Mouse (Mus musculus) embryo, embryonic 11.5 days (tissue): ENCODE data around the gene Rbpj.

Source experiments
- DNase-seq: peaks from one replicate; pipeline ENCODE4 v3.0.0-alpha.2; 2012; ENCODE audit warnings: low read depth, low spot score

Gene Rbpj

DNA sequence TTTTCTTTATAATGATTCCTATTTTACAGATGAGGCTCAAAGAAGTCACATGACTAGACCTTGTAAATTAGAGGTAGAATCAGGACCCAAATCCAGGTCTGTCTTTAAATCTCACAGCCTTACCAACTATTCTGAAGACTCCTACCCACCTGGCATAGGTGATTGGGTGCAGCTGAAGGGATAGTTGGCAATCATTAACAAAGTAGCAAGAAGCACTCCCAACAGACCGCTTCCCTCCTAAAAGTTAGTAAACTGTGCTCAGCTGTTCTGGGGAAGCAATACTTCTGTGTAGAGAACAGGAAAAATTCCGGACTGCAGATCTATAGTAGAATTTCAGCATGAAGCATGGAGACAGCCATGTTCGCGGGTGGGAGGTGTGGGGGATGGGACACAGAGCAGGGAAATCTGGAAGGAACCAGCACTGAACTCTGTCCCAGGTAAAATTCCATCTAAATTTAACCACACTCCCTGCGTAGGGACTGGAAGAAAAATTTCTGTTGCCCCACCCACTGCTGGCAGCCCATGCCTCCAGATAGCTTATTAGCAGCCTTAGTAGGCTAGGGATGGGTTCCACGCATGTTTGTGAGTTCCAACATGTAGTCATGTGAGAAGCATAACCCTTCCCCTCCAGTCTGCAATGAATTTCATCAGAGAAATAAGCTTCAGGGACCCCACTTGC, 3.3 kb downstream of the Rbpj start:
- no peak for DNase-seq

DNA sequence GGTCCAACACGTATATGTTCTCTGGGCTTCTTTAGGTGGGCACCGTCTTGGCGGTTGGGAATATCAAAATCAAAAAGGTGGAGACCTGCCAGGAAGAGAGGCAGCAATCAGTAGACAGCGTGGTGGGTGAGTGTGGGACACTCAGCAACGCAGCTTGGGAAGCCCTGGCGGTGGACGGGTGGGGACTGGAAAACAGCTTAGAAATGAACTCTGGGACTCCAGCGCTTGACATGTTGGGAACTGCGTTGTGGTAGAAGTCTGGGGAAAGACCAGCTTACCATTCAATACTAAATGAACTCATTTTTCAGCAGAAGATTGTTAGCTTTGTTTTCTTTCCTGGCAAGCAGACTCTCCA, 3.8 kb downstream of the Rbpj start:
- no peak for DNase-seq

DNA sequence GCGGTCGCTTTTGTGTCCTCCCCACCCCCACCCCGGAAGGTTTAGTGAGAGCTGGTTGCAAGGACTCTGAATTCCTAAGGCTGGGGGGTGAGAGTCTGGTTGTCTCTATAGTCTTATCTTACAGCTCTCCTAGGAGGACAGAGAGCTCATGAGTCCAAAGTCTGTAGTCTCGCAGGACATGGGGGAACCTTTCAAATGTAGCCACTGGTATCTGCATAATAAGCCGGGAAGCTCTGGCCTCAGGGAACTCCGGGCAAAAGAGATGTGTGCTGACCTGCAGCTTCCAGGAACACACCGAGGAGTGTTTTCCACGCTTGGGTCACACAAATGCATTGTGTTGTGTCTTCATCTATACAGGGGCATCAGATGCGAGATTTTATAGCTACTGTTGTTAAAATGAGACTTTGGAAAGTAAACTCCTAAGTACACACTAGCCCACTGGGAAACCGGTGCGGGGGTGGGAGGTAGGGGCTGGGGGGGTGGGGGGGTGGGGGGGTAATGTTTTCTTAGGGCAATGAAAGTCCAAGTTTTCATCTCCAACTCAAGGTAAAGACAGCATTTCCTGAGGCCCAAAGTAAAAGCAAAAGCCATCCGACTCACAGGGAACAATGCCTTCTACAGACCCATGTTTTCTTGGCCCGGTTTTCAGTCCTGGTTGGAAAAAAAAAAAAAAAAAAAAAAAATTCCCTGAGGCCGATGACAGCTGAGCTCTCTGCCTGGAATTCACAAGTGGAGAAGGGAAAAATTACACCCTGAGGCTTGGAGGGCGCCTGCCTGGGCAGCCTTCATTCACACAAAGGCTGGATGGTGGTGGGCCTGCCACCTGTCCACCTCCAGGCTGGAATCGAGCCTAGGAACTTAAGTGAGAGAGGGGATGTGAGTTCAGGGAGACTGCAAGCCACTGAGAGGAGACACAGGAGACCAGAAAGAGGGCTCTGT, 4.5 kb downstream of the Rbpj start:
- DNase-seq, result no peak

DNA sequence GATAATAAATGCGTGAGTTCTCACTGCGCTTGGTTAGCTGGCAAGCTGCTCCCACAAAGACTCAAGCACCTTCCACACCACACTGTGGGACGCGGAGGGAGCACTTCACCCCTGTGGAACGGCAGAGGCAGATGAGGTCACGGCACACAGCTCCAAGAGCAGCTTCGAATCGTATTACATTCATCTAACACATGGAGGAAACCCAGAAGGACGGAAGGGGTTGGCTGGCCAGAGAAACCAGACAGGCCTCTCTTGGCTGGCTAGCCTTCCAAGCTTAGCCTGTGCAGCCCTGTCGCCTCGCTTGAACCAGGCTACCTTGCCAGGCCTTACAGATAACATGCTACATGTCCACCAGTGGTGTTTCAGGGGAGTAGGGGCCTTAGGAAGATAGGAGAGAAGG, 6.5 kb downstream of the Rbpj start:
- DNase-seq, result no peak

DNA sequence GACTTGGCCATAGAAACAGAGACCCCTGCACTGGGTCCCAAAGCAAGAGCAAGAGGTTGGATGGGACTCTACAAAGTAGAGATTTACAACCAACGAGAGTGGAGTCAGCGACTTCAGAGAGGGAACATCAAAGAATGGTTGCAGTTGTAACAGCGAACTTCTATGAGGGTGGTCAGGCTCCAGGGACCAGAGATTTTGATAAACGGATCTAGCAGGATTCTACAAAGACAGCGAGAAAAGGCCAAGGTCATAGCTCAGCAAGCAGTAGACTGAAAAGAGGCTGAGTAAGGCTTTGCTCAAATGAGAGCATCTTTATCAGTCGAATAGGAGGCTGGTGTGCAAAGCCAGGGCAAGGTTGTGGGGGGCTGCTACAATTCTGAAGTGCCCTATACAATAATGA, 13.2 kb downstream of the Rbpj start:
- DNase-seq, result no peak

DNA sequence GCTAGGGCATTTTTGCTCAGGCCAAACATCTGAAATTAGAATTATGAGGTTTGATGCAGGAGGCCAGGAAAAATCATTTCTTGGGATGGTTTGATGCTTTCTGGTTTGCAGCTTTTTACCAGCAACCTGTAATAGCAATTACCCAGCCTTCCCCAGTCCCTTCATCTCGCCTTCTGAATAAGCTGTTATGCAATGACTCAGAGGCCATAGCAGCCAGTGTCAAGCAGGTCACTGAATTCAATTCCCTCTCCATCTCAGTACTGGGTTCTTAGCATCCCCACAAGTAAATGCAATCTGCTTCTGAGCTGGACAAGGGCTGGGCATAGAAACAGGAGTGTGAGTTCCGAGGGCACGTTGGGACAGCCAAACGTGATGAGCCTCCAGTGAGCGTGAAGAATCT, 13.9 kb downstream of the Rbpj start:
- no peak for DNase-seq

DNA sequence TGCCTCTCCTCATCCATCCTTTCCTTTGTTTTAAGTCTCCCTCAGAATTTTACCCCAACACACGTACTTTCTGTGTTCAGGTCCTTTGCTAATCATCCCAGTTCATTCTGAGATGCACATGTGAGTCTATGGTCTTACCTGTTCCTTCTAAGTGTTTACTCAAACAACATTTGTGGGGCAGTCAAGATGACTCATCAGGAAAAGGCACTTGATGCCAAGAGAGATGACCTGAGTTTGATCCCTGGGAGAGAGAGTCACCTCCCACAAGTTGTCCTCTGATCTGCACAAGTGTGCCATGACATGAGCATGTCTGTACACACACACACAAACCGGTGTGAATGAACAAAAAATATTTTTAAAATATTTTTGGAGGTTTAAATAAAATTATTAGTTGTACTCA, 15.1 kb downstream of the Rbpj start:
- DNase-seq, result no peak

DNA sequence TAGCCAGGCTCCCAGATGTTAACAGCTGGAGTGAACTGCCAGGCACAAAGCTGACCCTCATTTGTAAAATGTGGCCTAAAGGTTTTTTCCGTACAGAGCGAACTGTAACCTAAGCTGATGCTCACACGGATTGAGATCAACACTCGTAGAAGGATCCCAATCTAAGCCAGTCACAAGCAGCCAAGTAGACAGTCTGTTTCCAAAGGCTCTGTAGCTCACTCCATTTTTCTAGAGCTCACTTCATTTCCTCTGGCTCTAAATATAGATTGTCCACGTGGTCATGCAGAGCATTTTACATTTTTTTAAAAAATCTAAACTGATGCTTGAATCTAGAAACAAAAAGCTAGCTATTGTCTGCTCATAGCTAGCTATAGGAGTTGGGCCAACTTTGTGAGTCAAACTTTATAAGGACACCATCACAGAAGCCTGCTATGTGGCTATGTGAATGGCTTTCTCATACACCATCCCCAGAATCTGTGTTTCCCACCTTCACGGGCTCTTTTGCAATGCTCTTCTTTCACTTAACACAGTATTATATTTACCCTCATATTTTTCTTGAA, 19.2 kb downstream of the Rbpj start:
- no peak for DNase-seq

DNA sequence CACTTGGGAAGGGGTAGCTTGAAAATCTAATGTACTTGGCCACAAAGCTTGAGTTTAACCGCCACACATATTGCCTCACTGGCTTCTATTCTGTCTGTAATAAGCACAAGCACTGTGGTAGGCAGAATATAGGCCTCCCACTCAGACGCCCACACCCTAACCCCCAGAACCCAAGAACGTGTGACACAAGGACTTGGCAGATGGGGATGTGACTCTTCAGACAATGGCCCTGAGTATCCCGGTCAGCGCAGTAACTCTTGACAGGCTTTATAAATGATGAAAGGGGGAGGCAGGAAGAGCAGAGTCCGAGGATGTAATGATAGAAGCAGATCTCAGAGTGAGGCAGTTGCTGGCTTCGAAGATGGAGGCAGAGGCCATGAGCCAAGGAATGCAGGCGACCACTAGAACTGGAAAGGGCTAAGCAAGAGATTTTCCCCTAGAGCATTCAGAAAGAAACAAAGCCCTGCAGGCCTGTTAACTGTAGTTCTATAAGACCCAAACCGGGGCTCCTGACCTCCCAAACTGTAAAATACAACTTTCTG, 20.1 kb downstream of the Rbpj start:
- no peak for DNase-seq

DNA sequence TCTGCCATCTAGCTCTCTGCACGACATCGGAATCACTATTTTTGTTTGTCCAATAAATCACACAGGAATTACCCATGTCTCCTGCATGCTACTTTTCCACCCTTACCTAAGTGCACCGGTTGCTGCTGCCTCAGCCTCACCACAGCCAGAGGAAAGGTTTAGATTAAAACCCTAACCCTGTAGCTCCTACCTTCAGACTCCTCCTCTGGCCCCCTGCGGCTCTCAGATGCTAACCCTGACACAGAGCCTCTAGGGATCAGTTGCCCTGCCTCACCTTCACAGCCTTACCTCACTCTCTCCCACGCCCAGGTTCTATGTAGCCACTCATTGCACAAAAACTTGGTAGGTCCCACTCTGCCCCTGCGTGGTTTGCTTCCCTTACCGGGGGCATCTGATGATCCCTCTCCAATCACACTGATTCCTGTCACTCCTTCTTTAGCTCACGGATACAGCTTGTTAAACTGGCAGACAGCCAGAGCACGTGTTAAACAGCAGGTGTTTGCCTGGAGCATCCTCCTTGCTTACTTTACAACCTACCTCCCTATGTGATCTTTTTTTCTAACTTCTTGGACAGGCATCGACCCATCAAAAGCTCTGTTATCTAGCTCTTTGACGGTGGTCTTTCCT, 21.1 kb downstream of the Rbpj start:
- DNase-seq, result no peak

DNA sequence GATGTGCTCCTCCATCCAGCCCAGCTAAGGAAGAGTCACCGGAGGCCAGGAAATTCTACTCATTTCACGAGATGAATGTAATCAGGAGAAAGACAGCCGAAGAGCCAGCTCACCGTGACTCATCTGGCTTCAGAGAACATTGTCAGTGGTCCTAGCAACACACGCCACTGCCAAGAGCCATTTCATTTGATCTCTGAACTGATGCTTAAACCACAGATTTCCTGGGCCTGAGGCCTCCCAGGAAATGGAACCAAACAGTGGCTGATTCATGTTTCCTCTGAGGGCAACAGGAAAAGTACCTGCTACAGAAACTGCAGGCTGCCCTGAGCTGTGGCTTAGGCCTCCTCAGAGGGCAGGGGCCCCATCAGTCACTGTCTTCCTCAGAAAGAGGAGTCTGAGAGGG, 24.7 kb downstream of the Rbpj start:
- no peak for DNase-seq

DNA sequence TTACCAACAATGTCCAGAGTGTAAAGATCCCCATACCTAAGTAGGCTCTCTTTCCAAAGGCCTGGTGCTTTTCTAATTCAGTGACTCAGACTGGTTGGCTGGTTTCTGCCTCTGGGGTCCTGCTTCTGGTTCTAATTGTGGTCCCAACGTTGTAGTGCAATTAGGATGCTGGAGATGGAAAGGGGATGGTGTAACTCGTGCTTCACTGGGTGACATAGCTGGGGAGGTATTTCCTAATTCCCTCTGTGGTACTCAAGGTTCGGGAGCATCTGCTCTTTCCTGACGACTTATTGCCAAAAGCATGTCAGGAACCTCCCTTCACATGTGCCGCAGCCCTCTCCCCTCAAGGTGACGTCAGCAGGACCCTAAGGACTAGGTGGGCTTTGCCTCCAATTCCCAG, 27.8 kb downstream of the Rbpj start:
- no peak for DNase-seq

DNA sequence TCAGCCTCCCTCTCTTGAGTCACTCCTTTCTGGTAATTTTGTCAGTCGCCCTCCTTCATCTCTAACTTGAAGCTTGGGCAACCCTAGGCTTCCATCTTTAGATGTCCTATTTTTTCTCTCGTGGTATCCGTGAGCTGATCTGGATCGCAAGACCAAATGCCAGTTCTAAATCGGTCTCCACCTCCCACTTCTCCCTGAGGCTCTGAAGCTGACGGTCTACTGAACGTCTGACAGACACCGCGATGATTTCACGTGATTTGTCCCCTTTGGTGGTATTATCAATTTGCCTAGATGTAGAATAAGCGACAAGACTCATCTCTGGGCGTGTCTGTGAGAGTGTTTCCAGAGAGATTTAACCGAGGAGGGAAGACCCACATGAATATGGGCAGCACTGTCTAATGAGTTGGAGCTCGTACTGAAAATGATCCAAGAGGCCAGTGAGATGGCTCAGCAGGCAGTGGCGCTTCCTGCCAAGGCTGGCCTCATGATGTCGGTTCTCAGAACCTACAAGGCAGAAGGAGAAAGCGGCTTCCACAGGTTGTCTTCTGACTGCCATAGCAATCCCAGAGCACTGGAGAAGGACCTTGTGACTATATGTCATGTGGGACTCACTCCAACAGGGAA, 28.7 kb downstream of the Rbpj start:
- no peak for DNase-seq

DNA sequence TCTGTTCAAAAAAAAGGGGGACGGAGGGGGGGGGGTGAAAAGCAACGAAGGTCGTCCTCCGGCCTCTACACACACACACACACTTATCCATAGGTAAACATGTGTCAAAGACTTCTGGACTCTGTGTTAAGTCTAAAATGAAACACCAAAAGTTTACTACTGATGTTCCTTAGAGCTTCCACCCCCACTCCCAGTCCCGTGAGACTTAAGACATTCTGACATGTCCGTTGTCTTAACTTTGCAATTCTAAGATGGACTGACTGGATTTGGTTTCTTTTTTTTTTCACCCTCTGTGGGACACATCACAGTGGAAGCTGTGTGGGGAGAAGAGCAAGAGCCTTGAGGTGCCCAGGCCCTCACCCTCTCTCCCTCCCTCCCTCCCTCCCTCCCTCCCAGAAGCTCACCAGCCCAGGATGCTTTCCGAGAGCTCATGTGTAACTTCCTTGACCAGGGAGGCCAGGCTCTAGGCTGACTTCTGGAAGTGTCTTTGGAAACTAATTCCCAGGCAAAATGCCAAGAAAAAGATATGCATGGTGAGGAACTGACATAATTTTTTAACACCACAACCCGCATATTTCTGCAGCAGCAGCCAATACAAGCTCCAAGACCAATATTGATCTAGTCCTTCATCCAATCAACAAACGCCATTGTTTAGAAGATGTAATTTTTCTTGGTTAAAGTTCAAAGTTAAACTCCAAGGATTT, 31.0 kb downstream of the Rbpj start:
- DNase-seq, result no peak

DNA sequence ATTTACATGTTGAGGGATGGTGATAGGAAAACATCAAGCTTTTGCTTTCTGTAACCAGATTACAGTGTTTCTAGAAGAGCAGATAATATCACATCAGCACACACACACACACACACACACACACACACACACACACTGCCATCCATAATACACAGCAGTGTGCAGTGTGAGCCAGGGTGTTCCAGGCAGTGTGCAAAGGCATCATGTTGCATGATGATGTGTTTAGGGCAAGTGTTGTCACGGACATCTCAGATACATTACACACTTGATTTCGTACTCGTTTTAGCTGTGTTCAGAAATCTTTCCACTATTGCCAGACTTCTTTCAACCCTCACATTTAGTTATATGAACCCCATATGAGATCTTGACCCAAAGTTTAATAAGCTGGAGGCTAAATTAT, 33.6 kb downstream of the Rbpj start:
- DNase-seq, result no peak

DNA sequence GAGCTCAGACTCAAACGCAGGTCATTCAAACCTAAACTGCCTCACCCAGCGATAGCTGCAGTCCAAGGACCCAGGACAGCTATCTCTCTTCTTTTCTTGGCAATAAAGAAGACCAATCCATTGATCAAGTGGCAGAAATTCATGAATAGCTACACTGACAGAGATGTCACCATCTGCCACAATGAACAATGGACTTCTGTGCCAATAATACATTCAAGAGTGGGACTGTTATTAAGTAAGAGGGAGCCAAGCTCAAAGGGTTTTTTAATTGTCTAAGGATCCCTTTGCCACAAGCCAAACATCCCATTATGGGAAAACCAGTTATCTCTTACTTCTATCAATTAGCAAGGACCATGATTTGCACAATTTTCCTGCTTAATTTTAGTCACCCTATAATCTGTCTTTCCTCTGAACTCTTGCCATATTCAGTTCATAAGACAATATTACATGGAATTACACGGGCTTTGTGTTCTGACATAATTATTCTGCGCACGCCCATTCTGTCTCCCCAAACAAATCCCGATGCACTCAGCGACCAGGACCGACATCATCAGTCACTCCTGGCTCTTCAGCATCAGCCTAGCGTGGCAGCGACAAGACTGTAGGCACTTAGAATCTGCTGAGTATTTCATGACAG, 34.7 kb downstream of the Rbpj start:
- no peak for DNase-seq

DNA sequence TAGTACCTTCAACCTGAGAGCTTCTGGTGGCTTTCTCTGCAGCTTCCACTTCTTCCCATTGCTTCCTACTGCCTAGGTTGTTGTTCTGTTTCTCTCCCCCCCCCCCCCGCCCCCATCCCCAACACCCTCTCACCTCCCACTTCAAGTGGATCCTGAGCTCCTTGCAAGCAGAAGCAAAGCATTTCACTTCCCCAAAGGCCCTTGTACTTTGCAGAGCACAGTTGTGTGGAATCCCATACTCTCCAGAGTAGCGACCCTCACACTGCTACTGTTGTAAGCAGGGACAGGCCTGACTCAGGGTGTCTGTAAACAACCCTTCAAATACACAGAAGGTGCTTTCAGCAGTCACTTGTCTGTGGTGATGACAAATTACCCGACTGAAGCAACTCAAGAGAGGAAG, 37.3 kb downstream of the Rbpj start:
- no peak for DNase-seq

DNA sequence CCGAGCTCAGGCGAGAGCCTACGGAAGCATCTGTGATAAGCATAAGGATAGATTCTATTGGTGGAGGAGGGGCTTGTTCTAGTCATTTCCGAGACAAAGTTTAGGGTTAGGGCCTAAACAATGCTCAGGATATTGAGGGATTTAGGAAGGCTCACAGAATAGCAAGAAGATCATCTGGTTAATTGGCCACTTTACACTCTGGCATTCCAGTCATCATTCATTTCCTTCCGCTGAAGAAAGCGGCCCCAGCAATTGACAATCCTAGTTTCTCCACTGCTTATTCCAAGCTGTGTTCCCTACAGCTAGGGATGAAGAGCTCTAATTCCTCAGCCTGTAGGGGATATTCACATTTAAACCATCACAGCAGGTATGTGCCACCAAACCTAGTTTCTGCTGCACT, 39.8 kb downstream of the Rbpj start:
- no peak for DNase-seq

DNA sequence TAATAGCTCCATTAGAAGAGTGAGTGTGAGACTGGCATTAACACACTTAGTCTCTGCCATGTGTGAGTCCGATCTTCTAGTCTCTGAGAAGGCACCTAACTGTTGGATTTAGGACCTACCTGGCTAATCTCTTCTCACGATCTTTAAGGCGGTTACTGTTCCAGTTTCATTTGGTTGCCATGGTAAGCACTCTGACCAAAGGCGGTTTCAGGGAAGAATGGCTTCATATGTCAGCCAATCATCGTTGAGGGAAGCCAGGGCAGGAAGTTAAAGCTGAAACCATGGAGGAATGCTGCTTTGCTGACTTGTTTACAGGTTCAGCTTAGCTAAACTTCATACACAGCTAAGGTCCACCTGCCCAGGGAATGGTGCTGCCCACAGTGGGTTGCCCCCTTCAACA, 41.4 kb downstream of the Rbpj start:
- no peak for DNase-seq

DNA sequence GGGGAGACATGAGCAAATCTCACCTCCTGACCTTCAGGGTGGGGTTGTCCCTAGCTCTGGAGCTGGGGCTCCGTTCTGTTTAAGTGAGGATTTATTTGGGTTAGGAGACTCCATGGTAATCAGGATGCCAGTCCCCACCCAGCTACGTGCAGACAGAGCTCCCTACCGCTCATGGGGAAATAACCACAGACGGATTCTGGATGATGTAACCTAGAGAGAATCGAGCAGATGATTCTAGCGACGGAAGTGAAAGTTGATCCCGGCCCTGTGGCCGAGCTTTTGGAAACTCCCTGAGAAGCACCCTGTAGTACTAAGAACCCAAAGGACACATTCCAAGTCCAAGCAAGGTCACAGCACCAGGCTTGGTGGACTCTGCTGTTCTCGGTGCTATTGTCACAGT, 43.5 kb downstream of the Rbpj start:
- DNase-seq, result no peak

DNA sequence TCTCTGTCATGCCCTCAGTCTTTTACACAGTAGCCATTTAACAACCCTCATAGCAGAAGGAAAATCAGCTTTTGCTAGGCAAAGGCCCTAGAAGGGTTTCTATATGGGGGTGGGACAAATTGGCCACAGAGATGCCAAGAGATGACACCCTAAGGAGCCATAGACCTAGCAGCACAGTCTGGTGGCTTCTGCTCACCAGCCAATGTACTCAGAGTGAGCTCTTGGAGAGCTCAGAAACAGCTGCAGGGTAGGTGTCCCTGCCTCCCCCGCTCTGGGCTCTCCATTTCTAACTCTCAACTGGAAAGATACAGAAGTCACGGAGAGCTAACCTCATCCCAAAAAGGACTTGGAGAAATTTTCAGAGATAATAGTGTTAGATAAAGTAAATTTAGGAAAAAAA, 44.0 kb downstream of the Rbpj start:
- no peak for DNase-seq
